Mouse (Mus musculus) brain, embryonic 14.5 days (tissue): ENCODE measurements at regions not wholly inside any gene's neighbourhood (a gene's known extent, or its start where the extent isn't known, plus 50 kb on each side); places are given as distances from the start of the nearest gene placed in this dataset.

Experiments used
- CTCF ChIP-seq: fragments of 200-500 bp; IDR thresholded peaks from 2 replicates; pipeline ENCODE4 v1.5.1; 2012; ENCODE audit warnings: inconsistent platforms, mild to moderate bottlenecking, moderate library complexity, borderline replicate concordance; ENCODE audit not compliant: insufficient read depth, insufficient read length; ENCODE audit errors: extremely low read depth
- POLR2A ChIP-seq: fragments of 200-500 bp; IDR thresholded peaks from 2 replicates; pipeline ENCODE4 v1.6.1; 2012; ENCODE audit warnings: mild to moderate bottlenecking, inconsistent platforms, borderline replicate concordance; ENCODE audit not compliant: poor library complexity, insufficient read depth, insufficient read length, severe bottlenecking; ENCODE audit errors: extremely low read depth

DNA sequence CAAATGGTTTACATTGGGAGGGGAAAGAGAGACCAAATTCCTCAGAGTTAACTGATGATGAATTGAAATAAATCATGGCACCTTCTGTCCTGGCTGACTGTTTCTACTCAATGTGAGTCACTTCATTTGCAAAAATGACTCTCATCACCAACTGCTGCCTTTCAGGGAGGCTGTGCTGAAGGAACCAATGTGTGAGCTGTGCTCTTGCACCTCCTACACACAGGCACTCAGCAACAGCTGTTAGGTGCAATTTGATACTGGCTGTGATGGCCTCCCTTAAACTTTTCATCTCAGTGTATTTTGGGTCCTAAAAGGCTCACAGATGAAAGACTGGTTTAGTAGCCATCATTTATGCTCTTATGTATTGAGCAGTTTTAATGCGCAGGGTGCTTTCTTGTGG, 209.0 kb upstream of the Gm49339 start:
- no peak for TF ChIP-seq POLR2A
- no peak for TF ChIP-seq CTCF
